Comparison of ENCODE assay signal across 8 mouse cellular contexts in the genomic region with DNA sequence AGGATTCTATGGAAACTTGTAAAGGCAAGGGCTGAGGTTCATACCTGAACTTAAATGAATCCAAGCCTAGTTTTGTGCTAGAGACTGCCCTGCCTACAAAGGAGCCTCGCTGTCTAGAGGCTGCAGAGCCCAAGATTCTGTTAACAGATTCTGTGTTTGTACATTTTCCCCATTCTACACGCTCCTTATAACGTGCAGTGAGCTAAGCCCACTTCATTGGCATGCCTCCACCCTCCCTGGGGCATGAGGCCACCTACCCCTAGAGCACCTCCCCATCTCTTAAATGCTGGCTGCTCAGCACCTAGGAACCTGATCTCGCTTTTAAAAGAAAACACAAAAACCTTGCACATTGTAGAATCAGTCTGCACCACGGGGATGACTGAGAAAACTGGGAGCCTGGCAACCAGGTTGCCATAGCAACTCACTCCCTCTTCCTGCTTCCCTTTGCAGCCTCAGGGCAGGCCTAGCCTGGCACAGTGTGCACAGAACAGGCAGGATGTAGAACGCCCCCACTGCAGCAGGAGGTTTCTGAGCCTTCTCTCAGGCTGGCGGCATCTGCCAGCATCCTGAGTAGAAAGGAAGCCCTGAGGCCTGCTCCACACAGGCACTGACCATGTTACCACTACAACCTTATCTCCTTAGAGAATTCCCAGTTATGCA.
DNase-seq lines count a peak whose midpoint lies in the region; ATAC-seq and TF ChIP-seq lines count a peak whose summit lies in the region.

No protein-coding gene starts in this region.

- 28% methylated on average over 7 of the region's 7 CpGs for WGBS in embryonic facial prominence, embryonic 12.5 days
- 18% methylated on average over 7 of the region's 7 CpGs for WGBS in midbrain, embryonic 10.5 days
- 35% methylated on average over 7 of the region's 7 CpGs for WGBS in stomach, postnatal 0 days
- WGBS in liver, embryonic 11.5 days: 57% methylated on average over 7 of the region's 7 CpGs

- H3K9ac ChIP-seq in embryonic facial prominence, embryonic 12.5 days: no peak overlapping the region
- no peak overlapping the region for H3K9ac ChIP-seq in stomach, postnatal 0 days (ENCODE audit: low read length)
- H3K9ac ChIP-seq in liver, embryonic 11.5 days (ENCODE audit: low read depth, low read length): no peak overlapping the region

- no peaks in the 10 kb centered on the region for H3K36me3 ChIP-seq in embryonic facial prominence, embryonic 12.5 days
- no peaks in the 10 kb centered on the region for H3K36me3 ChIP-seq in midbrain, embryonic 10.5 days
- no peaks in the 10 kb centered on the region for H3K36me3 ChIP-seq in stomach, postnatal 0 days (ENCODE audit: control insufficient read depth, insufficient read depth, low read length)
- no peaks in the 10 kb centered on the region for H3K36me3 ChIP-seq in liver, embryonic 11.5 days (ENCODE audit: control insufficient read depth, insufficient read depth, low read length)

- no peak overlapping the region for H3K4me2 ChIP-seq in embryonic facial prominence, embryonic 12.5 days (replicated peaks)
- no peak overlapping the region for H3K4me2 ChIP-seq in stomach, postnatal 0 days (replicated peaks; ENCODE audit: low read depth)
- no peak overlapping the region for H3K4me2 ChIP-seq in liver, embryonic 11.5 days

- TF ChIP-seq CTCF in stomach, postnatal 0 days (IDR thresholded peaks at IDR 0.05; ENCODE audit: low read depth): no peak

- H3K4me3 ChIP-seq in embryonic facial prominence, embryonic 12.5 days: no peak overlapping the region
- H3K4me3 ChIP-seq in midbrain, embryonic 10.5 days: peak overlapping the region; percentile 16; the same call in 1 of the 2 replicates
- H3K4me3 ChIP-seq in stomach, postnatal 0 days (ENCODE audit: low read depth, low read length): no peak overlapping the region
- no peak overlapping the region for H3K4me3 ChIP-seq in liver, embryonic 11.5 days (ENCODE audit: low read depth, low read length)

- DNase-seq in cerebellum, adult 8-10 months: peak; percentile 81
- peak; percentile 93 for DNase-seq in layer of hippocampus, adult 11-12 months (ENCODE audit: low spot score)
- DNase-seq in midbrain, embryonic 10.5 days (ENCODE audit: low spot score): peak; percentile 85
- DNase-seq in stomach, postnatal 0 days (ENCODE audit: low spot score): no peak
- no peak for DNase-seq in adrenal gland, adult 8-10 months
- DNase-seq in heart, adult 18-20 months: no peak
- no peak for DNase-seq in liver, embryonic 11.5 days (ENCODE audit: low spot score)

- no peak overlapping the region for H3K27ac ChIP-seq in embryonic facial prominence, embryonic 12.5 days
- H3K27ac ChIP-seq in midbrain, embryonic 10.5 days (replicated peaks): peak overlapping the region; percentile 83
- no peak overlapping the region for H3K27ac ChIP-seq in stomach, postnatal 0 days (replicated peaks)
- H3K27ac ChIP-seq in liver, embryonic 11.5 days (ENCODE audit: low read depth, low read length): no peak overlapping the region

- H3K9me3 ChIP-seq in embryonic facial prominence, embryonic 12.5 days: no peaks in the 10 kb centered on the region
- no peaks in the 10 kb centered on the region for H3K9me3 ChIP-seq in midbrain, embryonic 10.5 days (replicated peaks)
- H3K9me3 ChIP-seq in stomach, postnatal 0 days (ENCODE audit: control insufficient read depth, low read length): no peaks in the 10 kb centered on the region
- H3K9me3 ChIP-seq in liver, embryonic 11.5 days (ENCODE audit: control insufficient read depth, low read length): no peaks in the 10 kb centered on the region

- no peaks in the 10 kb centered on the region for H3K27me3 ChIP-seq in embryonic facial prominence, embryonic 12.5 days
- H3K27me3 ChIP-seq in midbrain, embryonic 10.5 days (ENCODE audit: low read depth, poor library complexity, severe bottlenecking): 0 out of 2 replicates have a peak, but pooled peaks cover 4% of the 10 kb centered on the region
- H3K27me3 ChIP-seq in stomach, postnatal 0 days (ENCODE audit: control insufficient read depth, insufficient read depth, low read length): no peaks in the 10 kb centered on the region
- no peaks in the 10 kb centered on the region for H3K27me3 ChIP-seq in liver, embryonic 11.5 days (replicated peaks; ENCODE audit: control insufficient read depth, insufficient read depth, low read length)

- TF ChIP-seq EP300 in stomach, postnatal 0 days (optimal IDR thresholded peaks at IDR 0.05): no peak

- H3K4me1 ChIP-seq in embryonic facial prominence, embryonic 12.5 days: peaks cover 9% of the 10 kb centered on the region
- H3K4me1 ChIP-seq in midbrain, embryonic 10.5 days: peaks cover 26% of the 10 kb centered on the region
- no peaks in the 10 kb centered on the region for H3K4me1 ChIP-seq in stomach, postnatal 0 days (replicated peaks; ENCODE audit: control insufficient read depth, insufficient read depth)
- H3K4me1 ChIP-seq in liver, embryonic 11.5 days (replicated peaks; ENCODE audit: control insufficient read depth, insufficient read depth, low read length): no peaks in the 10 kb centered on the region

- ATAC-seq in embryonic facial prominence, embryonic 12.5 days (ENCODE audit: insufficient number of reproducible peaks, insufficient read depth, low FRiP score, low TSS enrichment): peak; percentile 81; the same call in 1 of the 2 replicates
- 0 out of 2 replicates have a peak, but pooled peaks have one; percentile 26 for ATAC-seq in stomach, postnatal 0 days (ENCODE audit: low FRiP score, low TSS enrichment)
- ATAC-seq in liver, embryonic 11.5 days (replicated peaks; ENCODE audit: low FRiP score): no peak

Comparison
In these comparisons a context has a peak if more than half of its experiments do, and no peak if none do; other contexts are left out.
1. DNase-seq: peak in cerebellum, adult 8-10 months (single experiment), layer of hippocampus, adult 11-12 months (single experiment) and midbrain, embryonic 10.5 days (single experiment); none in stomach, postnatal 0 days (single experiment), adrenal gland, adult 8-10 months (single experiment), heart, adult 18-20 months (0 of 2) and liver, embryonic 11.5 days (single experiment).